Mouse (Mus musculus): Measurements from ENCODE around the gene Samd1.

GRCm38 (mm10) chr8:84029272-84029671, 31.8 kb downstream of the Samd1 start:
- TF ChIP-seq POLR2A (IDR thresholded peaks at IDR 0.05; ENCODE audit: borderline replicate concordance, insufficient read depth, low read length) (no peak), CTCF (IDR thresholded peaks at IDR 0.05; ENCODE audit: borderline replicate concordance, insufficient read depth, low read depth, low read length) (no peak)

Measured in cerebellum, adult 2 months (tissue).